Mouse (Mus musculus): ENCODE data around the gene Me3.

Me3 gene

DNA sequence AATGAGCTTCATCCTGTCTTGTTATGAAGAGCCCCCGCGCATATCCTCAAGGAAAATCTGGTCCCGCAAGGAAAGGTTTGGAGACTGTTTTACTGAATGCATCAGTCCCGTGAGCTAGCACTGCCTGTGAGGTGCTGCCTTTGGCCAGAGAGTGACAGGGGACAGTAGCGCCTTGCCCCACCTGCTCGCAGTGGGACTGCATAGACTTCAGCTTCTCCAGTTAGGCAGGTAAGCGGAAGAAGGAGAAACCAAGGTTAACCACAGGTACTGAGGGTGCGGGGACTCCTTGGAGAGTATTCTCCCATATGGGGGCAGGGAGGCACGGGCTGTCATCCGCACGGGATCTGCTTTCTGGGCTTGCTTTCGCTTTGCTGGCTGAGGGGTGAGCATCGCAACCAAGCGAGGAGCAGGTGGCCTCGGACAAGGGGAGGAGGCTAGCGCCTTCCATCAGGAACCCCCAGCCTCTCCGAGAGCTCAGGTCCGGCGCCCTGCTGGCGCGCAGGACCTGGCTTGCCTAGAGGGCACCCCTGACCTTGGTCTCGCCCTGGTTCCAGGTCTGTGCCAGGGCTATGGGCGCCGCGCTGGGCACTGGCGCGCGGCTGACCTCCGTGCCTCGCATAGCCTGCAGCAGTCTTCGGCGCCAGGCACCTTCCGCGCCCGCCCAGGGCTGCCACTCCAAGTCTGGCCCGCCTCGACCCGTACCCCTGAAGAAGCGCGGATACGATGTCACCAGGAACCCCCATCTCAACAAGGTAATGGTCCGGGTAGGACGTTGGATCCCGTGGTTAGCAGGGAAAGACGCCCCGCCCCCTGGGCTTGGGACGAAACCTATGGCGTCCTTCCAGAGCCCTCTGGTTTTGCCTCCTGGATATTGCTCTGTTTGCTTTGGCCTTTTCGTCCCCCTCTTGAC lies at the start of gene Me3:
TSS of gene Me3 (plus strand) at position 51 of the 910 bp plus-strand sequence.
- CTCF ChIA-PET, result no interaction called here

DNA sequence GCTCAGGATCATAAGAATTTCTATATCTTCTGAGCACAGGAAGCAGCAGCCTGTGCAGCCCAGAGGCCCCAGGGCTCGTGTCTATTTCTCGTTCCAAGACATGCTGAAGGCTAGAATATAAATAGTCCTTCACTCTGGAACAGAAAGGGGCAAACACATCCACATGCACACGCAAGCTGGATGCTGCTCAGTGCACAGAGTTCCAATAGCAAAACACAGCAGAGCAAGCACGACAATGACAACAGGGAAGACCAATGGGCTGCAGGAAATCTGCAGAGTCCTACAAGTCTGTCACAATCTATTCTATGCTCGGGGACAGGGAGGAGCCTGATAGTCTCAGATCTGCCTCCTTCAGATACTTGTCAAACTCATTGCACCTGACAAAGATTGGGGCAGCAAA lies 42.2 kb upstream of the Me3 start:
- CTCF ChIA-PET, result no interaction called here

DNA sequence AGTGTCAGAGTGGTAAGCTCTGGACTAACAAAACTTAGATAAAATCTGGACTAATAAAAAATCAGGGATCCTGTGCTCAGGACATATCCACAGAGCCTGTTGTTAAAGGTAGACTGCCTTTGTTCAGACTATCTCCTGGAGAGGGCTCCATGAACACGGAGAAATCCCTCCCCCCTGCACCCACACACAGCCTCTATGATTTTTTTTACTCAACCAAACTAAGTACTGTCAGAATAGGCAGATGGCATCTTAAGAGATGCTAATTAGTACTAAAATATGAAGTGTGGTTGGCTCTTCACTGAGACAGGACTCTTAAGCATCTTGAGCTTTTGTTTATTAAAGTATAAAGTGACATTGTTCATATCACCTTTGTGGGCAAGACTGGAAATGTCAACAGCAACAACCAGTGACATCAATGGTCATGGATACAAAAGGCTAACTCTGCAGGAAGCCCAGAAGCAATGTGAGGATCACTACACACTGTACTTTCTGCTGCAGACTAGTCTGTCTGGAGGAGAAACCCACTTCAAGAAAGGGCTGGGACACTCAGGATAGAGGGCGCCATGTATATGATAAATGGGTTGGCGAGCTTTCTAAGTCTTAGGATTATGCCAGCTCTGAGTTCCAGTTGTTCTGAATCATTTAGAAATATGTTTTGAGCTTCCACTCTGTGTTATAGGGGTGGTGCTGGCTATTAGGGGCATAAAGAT lies 41.5 kb upstream of the Me3 start:
- CTCF ChIA-PET, result no interaction called here

DNA sequence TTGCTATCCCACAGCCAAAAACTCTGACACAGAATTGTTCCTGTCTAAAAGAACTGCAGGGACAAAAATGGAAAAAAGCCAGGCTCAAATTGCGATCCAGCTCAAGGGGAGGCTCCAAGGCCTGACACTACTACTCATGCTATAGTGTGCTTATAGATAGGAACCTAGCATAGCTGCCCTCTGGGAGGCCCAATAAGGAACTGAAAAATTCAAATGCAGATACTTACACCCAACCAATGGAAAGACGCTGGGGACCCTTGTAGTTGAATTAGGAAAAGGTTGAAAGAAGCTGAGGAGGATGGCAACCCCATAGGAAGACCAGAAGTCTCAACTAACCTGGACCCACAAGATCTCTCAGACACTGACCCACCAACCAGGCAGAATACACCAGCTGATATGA lies 36.4 kb upstream of the Me3 start:
- CTCF ChIA-PET, result no interaction called here

DNA sequence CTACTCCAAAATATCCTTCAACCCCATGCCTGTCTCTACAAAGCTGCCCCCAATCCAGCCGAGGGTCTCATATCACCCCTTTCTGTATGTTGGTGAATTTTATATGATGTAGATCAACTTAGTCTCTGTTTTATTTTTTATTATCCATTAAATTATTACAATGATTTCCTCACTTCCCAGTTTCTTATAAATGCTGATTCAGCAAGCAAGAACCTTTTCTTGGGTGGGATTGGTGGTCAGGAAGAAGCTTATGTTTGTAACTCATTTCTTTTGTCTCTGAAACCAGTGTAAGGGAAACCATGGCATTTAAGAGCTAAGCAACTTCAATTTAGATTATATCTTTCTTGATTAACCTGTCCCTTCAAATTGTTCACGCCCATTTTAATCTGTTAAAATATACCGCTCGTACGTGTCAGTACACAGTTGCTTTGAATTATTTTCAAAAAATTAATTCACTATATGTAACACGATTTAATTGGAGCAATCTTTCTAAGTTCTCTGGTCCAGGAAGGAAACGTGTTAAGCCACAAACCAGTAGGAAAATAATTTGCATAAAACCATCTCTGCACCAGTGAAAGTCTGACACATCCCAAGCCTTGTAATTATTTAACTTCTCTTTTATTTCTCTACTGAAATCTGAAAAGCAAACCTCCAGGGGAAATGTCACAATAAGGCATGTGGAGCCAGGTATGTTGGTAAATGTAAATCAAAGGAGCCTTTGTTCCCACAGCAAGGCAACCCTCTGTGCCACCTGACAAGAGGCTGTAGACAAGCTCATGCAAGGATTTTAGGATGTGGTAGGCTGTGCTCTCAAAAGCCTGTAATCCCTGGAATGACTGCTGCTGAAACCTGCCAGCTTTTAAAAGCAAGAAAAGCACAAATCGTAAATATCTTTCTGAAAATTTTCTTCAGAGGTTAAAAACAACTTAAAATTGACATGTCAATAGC lies 26.3 kb upstream of the Me3 start:
- CTCF ChIA-PET, result no interaction called here

DNA sequence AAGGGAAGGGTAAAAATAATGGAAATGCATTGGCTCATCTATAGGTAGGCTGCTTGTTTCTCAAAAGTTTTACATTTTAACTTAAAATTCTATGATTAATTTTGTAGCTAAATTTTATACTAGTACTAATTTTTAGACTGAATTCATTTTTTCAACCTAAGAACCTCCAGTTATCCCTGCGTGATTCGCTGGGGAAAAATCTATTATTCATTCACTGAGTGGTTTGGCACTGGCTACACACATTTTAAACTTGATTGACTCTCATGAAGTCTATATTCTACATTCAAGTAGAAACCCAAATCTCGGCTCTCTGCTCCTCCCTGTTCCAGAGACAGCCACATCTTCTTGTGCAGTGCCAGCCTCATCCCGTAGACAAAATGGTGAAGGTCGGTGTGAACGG lies 24.9 kb upstream of the Me3 start:
- CTCF ChIA-PET, result no interaction called here

DNA sequence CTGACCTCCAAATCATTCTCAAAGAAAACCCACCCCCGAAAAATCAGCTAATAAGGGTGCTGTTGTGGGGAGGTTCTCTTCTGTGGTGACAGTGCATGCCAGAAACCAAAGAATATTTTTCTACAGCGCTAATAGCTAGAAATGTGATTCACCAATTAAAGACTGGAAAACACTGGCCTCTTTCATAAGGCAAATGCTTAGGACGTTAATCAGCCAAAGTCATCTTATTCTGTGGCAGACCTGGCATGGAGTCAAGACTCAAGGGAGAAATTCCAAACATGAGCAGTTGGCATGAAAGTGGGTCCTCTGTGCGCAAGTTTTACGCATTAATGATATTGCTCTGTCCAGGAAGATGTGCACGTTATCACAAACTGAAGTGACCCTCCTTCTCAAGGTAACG lies 21.0 kb upstream of the Me3 start:
- CTCF ChIA-PET, result no interaction called here

DNA sequence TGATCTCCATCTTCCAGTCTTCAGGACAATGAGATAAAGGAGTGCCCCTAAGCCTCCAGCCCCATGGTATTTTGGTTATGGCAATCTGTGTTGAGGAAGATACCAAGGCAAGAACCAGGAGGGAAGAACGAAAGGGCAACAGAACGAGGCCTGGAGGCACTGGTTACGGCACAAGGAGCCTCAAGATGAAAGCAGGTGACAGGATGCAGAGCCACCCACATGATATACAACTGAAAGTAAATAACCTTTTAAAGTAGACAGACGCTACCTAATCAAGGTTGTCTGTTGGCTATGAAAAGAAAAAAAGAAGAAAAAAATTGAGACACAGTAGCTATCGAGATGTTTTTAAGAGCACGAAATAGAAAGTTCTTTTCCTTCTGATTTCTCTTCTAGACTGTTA lies 16.0 kb upstream of the Me3 start:
- CTCF ChIA-PET, result no interaction called here

DNA sequence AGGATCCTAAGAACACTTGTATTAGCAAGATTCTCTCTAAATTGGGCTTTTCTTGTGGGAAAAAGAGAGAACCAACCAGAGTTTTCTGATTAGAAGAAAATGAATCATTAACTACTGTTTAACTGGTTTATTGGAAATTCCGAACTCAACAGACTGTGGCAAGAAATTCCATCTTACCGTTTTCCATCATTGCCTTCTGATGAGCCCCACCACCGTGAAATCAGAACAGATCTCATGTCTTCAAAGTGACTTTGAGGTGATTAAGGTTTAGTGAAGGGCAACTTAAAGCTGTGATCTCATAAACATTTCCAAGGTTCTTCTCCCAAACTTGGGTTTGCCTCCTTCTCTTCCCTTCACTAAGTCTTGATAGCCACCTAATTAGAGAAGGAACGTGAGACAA lies 8.9 kb upstream of the Me3 start:
- CTCF ChIA-PET, result no interaction called here

DNA sequence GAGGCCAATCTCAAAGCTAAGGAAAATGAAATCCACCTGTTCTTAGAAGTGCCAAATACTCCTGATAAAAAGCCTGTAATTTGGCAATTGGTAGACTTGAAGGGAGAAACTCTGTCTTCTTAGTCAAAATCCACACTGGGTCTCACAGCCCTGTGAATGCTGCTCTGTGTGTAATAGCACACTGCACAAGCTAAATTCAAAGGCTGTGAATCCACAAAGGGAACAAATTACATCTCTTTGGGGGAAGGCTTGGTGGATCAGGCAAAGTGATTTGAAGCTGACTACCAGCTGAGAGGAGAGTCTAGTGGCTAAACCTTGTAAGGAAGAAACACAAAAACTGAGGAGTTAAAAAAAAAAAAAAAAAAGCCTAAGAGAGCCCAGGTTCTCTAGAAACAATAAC lies 4.8 kb upstream of the Me3 start:
- CTCF ChIA-PET, result no interaction called here

DNA sequence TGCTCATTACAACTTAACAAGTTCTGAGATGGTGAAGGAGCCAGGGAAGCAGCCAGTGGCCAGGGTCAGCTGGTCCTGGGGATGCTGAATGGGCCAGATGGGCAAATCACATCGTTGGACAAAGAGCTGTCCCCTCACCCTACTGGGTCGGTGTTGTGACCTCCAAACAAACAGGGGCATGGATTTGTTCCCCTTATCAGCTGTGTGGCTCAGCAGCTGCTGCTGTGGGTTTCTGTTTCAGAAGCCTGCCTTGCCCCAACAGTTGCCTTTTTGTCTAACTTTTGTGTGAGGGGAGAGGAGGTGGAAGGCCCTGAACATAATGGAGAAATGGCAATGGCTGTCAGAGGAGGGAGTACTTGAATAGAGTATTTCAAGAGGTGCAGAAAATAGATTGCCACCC lies 4.2 kb upstream of the Me3 start:
- CTCF ChIA-PET, result no interaction called here

DNA sequence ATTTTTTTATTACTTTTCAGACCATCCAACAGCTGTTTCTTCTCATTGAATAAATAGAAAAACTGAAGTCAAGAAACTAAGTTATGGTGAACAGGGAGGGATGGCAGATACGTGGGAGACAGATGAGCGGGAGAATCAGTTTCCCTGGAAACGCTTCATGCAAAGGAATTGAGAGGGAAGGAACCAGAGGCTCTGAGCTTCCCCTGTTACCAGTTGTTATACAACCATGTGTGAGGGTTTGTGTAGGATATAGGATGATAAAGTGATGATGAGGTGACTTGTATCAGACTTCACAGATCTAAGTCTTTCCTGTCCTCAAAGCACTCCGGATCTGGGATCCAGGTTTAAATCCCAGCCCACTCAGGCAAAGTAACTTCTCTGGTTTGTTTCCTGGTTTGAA lies 3.2 kb upstream of the Me3 start:
- CTCF ChIA-PET, result no interaction called here

DNA sequence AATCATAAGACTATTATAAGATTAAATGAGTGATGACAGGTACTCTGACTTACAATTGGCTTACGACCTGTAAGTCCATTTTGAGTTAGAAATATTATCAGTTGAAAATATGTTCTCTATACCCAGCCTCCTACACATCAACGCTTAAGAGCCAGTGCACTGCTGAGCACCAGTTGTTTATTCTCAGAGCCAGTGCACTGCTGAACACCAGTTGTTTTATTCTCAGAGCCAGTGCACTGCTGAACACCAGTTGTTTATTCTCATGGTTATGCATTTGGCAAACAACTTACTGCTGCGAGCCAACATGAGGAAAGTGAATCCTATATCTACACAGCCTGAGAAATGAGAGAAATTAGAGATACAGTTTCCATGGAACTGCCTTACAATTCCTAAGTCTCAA lies 2.3 kb upstream of the Me3 start:
- CTCF ChIA-PET, result no interaction called here

DNA sequence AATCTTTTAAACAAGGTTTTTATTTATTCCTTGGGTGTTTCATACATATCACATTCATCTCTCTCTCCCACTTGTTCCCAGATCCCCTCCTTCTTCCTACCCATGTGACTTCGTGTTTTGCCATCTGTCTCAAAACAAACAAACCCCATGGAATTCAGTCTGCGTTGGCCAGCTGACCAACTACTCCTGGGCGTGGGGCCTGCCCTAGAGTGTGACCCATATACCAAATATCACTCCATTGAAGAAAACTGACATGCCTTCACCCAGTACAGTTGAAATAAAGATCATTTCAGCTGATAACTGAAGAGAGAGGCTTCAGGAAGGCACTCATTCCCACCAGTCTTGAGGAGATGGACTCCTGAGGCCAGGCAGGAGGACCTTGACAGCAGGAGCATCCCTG lies 1.4 kb upstream of the Me3 start:
- CTCF ChIA-PET, result no interaction called here

DNA sequence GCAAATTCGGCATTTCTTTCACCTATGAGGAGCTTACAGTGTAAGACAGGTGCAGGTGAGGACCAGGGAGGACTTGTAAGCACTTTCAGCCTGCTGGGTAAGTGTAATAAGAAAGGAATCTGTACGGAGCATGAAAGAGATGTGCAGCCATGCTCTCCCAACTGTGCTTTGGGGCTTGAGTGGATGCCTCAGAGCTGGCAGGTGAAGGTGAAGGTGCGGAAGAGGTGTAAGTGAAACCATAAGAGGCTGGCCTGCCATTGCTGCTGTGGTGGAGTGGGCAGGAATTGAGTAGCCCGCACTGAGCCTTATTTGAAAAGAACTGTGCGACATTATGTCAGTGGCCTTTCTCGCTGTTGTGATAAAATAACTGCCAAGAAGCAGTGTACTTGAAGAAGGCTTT lies 8.3 kb downstream of the Me3 start:
- CTCF ChIA-PET, result no interaction called here

DNA sequence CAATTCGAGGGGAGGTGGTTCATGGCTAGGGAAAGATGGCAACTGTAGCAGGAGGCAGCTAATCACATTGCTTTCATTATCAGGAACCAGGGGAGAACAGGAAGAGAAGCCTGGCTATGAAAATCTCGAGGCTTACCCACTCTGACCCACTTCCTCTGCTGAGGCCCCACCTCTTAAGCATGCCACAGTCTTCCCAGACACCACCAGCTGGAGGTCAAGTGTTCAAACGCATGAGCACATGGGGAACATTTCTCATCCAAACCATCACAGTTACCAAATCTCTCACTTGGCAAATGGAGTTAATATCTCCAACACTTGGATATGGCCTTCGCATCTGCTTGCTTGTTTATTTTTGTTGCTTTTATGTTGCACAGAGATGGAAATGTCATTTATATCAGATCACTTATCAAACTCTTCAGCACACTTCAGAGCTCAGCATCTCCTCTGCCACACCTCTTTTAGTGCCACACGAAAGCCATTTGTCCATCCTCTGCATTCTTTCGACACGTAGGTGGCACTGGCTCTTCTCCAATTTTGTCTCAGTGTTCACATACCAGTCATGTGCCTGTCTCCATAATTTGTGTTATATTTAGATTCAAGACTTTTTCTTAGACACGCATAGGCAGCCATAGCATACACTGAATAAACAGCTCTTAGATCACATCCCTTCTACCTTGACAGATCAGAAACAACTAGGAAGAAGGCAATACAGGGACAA lies 8.9 kb downstream of the Me3 start:
- CTCF ChIA-PET, result no interaction called here

DNA sequence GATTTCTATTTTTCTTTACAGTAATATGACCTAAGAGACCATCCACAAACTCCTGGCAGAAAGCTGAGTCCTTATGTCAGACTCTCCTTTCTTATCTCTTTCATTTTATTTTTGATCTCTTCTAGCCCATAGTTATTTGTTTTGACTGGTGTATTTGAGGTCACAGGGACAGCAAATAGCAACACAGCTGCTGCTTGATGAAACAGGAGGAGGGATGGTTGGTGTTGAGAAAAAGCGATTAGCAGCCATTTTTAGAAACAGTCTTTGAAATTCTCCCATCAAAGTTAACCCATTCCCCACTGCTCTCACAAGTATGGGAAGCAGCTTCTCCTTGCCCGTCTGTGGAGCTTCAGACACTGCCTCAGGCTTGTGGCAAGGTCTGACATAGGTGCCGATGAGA lies 12.8 kb downstream of the Me3 start:
- CTCF ChIA-PET, result no interaction called here

DNA sequence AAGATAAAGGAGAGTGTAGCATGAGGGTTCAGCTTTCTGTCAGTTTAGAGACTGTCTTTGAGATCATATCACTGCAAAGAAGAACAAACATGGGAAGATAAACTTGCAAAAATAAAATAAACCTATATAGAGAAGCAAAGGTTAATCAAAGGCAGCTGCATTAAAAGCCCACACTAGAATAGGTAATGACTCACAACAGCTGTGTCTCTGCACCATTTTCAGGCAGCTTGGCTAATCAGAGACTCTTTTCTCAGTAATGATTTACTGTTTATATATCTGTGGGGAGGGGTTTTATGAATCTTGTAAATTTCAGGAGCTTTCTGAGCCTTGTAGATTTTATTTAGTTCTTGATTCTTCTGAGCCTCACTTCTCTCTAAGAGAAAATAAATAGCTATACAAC lies 15.7 kb downstream of the Me3 start:
- CTCF ChIA-PET, result no interaction called here

DNA sequence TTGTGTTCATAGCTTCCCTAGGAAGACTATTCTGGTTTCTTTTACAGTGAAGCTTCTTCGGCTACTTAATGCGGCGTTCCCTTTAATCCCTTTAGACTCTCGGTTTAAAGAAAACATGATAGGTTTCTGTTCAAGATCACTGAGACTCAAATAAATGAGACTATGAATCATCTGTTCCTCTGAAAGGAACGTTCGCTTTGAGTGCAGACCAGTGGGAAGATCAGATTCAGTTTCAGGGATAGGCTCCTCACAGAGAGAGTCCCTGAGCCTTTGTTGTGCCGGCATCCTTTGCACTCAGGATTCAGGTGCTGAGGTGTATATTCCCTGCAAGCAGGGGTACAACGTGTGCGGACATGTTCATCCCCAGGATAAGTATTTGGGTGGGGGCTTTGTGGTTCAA lies 25.0 kb downstream of the Me3 start:
- CTCF ChIA-PET, result no interaction called here

DNA sequence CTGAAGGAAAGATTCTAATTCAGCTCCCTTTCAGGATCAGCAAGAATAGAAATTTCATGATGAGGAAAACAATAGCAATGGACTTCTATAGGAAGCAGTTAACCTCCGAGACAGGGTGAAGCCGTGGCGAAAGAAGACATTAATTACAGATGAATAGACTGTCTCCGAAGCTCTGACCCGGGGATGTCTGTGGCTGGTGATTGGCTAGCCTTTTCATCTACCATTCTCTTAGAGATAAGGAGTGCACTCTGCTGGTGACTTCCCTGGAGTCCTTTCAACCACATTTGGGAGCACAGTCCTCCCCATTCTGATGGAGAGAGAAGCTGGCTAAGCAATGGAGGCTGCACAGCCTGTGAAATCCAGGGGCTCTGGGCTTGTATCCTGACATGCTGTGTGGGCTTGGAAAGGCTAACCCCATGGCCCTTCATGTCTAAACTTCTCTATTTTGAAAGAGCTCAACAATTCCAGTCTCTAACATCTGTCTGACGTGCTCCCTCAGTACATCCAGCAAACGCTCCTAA lies 25.6 kb downstream of the Me3 start:
- CTCF ChIA-PET, result no interaction called here

DNA sequence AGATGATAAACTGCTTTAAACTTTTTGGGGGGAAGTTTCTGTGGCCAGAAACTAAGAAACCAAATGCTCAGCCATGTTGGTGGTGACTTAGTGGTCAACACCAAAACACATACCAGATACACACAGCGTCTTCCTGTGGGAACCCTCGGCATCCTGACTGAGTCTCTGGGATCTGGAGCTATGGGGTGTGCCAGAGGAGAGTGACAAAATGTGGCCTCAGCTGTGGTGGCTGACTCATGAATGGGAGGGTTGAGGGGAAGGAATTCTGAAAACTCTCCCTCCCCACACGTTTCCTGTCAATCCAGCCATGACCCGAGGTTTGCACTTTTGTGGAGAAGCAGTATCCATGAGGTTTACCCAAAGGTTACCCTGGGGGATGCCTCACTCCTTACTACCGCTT lies 32.0 kb downstream of the Me3 start:
- CTCF ChIA-PET, result no interaction called here

DNA sequence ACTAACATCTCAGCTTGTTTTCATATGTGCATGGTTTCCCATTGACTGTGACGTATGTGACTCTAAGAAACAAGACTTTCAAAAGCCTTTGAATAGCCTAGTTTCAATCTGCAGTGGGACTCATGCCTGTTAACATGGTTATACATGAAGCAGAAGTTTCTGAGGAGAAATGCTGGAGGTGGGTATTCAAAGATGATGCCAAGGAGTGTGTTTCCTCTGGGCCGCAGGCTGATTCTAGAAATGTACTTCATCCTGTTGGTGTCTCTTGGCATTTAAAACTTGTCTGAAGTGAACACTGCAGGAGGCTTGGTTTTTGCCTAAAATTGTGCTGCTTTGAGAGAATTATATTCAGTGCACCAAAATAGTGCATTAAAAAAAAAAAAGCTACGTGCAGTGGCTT lies 34.2 kb downstream of the Me3 start:
- CTCF ChIA-PET, result no interaction called here
